Mouse (Mus musculus) left cerebral cortex, postnatal 4 days (tissue): ENCODE data around the gene Fhl2. TPM values are rescaled to one million over a fixed set of nuclear protein-coding genes. Genes with fewer than 3 reads are reported as not detected.
"Not testable (repeated sequence)": the region's sequence is repeated elsewhere in the genome, so short reads cannot be mapped to it uniquely, and the experiment has no call there.

Experiments
- DNase-seq: peaks from one replicate; pipeline ENCODE4 v3.0.0-alpha.2; 2022
- intact Hi-C: fragments of 180-260 bp; cut with DNase I; formaldehyde crosslinking; loops from one replicate; pipeline ENCODE4 v1.15.1; 2025
- total RNA-seq, 2 experiments: library from RNA; stranded (reverse); gene quantifications; 2 replicates each; pipeline ENCODE4 v1.2.3; 2021

Gene Fhl2
- total RNA-seq, 2 experiments from 2014 or later: 25.2 to 26.7 TPM

DNA sequence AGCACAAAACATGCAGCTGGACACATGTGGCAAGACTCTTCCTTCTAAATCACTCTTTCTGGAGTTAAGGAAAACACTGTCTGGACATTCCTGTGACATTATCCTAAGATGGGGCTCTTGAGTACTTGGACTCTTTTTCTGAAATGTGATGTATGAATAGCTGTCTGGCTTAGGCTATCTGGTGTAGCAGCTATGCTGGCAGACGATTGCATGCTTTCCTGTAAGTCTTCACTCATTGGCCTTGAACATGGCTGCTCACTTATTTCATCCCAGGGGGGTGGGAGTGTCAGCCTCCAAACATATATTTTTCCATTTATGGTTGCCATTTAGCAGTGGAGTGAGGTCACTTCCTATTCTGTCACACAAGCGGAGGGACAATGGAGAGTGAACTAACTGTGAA, 42.3 kb downstream of the Fhl2 start:
- intact Hi-C loops: no loop called here
- DNase-seq: no peak

DNA sequence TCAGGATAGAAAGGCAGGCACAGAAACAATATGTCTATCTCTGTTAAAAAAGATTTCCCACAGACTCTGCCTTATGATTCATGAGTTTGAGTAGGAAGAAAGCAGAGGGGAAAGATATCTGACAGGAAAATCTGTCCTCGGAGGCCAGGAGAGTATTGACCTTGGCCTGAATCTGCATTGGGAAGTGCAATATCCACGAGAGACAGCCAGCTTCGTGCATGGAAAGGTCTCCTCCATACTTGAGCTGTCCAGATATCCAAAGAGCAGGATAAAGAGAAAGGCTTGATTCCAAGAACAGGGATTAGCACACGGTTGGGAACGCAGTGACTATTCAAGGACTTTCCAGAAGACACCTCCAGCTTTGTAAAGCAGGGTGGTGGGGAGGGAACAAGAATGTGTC, 43.2 kb downstream of the Fhl2 start:
- no peak for DNase-seq
- intact Hi-C loops: no loop called here

DNA sequence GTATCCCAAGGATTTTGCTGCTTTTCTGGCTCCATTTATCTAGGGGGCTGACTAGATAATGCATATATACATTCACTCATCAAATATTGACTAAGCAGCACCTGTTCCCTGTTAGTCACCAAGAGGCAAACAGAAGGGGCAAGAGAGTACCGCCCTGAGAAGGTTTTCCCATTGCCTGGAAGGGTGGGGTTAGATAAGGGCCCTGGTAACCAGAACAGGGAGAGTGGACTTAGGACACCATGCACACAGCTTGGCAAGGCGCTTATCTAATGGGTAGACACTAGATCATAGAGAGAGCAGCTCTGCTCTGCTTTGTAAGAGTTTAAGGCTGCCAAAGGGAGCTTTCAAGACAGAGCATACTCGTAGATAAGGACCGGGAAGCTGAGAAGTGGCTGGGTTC, 44.2 kb downstream of the Fhl2 start:
- no peak for DNase-seq
- intact Hi-C loops: no loop called here

DNA sequence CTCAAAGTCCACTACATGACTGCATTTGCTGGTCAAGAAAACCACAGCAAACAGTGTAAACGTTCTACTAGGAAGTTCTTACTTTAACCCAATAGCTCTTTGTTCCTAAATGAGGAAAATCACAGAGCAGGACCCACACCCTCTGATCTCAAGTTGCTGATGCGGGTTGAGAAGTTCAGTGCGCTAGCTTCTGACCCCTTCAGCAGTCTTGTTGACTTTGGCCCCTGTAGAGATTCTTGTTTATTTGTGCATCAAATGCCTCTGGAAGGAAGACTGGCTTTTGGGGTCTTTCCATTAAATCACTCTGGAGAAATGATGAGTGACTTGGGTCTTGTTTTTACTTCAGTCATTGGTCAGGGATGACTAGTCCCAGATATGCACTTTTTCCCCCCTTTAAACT, 46.6 kb downstream of the Fhl2 start:
- DNase-seq: no peak
- intact Hi-C loops: no loop called here

DNA sequence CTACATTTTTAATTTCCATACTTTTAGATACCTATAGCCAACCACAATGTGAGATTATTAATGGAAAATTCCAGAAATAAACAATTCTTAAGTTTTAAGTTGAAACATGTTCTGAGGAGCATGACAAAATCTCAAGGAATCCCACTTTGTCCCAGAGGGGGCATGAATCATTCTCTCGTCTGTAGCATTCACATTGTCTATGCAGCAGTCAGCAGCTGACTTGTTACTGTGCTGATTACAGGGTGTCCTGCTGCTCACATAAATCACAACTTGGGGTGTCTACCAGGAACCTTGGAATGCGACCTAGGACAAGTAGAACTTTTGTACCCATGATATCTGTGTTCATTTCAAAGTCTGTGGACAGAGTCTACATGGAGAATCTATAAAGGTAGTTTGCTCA, 49.3 kb downstream of the Fhl2 start:
- intact Hi-C loops: loop anchor here (10.0 kb wide), 1 partner anchor 587 kb away; the partner anchor contains the start of gene 1500015O10Rik
- no peak for DNase-seq

DNA sequence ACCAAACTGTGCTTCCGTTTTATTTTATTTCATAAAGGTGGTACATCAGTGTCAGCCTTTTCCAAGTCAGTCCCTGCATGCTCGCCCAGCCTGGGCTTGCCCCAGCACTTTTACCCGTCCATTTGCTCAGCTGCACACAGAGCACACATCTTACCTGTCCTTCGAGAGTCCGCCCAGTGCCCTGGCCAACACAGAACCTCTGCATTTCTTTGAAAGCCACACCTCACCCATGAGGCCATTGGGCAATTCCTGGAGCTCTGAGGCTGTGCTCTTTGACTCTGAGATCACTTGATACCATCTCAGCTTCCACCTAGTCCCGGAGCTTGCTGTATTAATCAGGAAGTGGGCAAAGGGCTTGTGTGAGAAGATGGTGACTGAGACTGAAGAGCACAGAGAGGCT, 51.4 kb downstream of the Fhl2 start:
- DNase-seq: no peak
- intact Hi-C loops: loop anchor here (10.0 kb wide), 1 partner anchor 589 kb away; the partner anchor contains the start of gene 1500015O10Rik

DNA sequence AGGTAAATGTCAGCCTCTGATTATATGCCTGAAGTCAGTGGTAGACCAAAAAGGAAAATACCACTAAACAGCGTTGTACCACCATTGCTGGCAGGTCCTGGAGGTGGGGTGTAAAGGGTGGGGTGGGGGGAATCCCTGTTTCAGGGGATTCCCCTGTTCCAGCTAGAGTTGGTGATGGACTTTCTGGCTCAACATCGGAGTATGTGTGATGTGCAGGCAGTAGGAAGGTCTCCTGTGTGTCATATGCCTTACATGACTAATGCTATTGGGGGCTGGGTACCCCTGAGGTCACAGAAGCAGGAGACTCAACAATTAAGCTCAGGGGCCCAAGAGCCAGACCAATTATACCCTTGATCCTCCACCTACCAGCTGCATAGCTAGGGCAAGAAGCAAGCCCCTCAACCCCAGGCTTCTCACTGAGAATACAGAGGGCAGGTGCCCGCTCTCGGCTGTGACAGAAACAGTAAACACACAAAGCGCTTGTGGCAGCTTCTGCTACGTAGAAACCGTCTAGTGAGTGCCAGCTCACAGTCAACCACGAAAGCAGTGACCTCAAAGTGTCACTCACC, 52.4 kb downstream of the Fhl2 start:
- no peak for DNase-seq
- intact Hi-C loops: loop anchor here (10.0 kb wide), 1 partner anchor 590 kb away; the partner anchor contains the start of gene 1500015O10Rik

DNA sequence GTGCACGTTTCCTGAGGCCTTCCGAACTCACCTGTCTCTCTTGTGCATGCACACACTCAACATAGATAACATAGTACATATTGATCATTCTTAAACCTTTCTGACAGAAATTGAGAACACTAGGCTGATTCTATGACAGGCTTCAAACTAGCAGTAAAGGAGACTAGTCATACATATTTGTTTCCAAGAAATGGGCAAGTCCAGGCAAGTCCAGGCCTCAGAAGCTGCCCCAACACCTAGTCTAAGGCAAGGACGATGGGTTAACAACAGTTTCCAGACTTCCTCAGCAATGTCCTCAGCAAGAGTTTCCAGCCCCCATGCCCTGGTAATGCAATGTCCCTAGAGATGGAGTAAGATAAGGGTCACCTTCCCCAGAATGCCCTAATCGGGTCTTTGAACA, 53.0 kb downstream of the Fhl2 start:
- no peak for DNase-seq
- intact Hi-C loops: loop anchor here (2.0 to 10.0 kb wide), 2 partner anchors 119 to 591 kb away; partner anchors contain the start of gene 1500015O10Rik

DNA sequence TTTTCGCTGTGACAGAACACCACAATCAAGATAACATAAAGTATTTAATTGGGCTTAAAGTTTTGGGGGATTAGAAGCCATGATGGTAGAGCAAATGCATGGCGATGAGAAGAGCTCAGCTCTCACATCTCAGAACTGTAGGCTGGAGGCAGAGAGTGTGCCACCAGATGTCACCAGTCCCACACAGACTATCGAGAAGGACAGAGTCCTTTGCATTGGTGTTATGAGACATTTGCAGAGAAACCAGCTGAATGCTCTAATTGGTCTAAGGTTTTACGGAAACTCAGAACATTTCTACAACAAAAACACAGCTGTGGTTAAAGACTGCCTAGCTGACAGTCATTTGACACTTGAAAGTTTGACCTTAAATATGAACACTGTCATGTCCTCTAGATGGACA, 53.5 kb downstream of the Fhl2 start:
- intact Hi-C loops: loop anchor here (2.0 to 10.0 kb wide), 2 partner anchors 120 to 592 kb away; partner anchors contain the start of gene 1500015O10Rik
- no peak for DNase-seq

DNA sequence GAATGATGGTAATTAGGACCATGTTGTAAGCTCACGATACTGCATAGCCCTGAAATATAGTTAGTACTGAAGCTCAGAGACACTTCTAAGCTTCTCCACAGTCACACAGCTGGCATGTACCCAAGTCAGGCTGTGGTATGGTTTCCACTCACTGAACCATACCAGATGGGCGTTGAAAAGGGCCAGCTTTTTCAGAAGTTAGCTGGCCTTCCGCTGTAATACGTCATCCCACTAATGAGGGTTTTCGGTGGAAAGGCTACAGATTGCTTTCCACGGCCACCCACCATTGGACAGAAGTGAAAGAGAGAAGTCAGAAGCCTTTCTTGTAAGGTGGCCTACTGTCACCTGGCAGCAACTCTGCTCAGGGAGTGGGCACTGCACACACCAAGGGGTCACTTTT, 53.9 kb downstream of the Fhl2 start:
- intact Hi-C loops: loop anchor here (2.0 to 10.0 kb wide), 2 partner anchors 120 to 592 kb away; partner anchors contain the start of gene 1500015O10Rik
- peak; percentile 12 for DNase-seq

DNA sequence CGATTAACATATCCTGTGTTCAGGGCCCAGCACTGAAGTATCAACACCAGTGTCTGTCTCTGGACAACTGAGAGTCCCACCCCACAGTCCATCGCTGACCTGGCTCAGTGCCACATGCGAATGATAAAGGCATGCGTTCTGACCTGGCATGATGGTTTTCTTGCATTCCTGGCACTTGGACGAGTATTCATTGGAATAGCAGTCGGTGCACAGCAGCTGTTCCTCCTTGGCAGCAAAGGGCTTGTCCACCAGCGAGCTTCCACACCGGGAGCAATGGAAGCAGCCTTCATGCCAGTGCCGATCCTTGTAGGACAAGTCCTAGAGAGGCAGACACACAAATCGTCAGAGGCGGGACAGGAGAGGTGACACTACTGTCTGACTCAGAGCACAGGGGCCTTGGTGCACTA, 55.2 kb downstream of the Fhl2 start:
- peak; percentile 68 for DNase-seq

DNA sequence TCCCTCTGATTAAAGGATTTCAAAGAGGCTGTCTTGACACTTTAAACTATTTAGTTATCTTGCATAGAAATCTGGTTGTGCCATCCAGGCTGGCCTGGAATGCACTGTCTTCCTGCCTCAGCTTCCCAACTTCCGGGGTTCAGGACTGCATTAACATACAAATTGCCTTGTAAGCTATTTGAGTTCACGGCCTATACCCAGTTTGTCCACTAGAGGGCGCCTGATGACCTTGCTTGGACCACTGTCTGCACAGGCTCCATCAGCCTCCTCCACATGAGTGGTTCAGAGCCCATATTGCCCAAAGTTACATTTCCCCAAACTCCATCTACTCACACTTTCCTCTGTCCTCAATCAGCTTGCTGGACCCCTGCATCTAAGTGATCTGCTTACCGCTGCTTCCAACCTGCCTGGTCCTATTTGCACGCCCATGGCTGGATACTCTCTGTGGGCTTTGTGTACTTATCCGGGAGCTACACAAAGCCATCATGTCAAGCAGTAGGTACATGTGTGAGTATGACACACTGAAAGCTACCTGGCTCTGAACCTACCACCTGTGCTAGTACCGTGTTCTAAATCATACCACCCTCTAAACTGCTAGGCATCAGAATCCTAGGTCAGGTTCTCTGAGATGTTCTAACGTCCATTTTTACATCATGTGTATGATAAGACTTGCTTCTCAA, 57.1 kb downstream of the Fhl2 start:
- intact Hi-C loops: loop anchor here (10.0 kb wide), 1 partner anchor 595 kb away; the partner anchor contains the start of gene 1500015O10Rik
- DNase-seq: peak; percentile 88

More for the DNA sequence above, 55.2 kb downstream of the Fhl2 start:
- intact Hi-C loops: loop anchor here (10.0 kb wide), 1 partner anchor 593 kb away; the partner anchor contains the start of gene 1500015O10Rik

DNA sequence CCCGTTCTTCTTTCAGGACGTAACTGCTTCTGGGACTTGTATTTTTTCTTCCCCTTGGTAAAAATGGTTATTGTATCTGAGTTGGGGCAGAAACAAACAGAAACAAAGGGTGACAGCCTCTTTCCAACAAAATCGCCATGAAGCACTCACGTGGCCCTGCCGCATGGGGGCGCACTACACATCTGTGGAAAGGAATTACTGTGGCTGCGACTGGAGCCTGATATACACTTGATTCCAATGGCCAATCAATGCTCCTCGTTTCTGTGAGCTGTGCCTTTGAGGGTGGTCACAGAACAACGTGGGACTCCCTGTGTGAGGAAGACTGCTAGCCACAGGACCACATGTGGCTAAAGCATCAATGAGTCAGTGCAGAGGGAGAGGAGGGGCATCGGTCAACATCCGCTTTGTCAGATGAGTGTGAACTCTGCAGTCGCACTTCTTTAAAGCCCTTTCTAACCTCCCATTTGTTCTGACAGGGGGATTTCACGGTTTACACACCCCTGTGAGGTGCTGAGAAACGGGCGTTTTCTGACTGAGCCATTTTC, 58.4 kb downstream of the Fhl2 start:
- DNase-seq: no peak
- intact Hi-C loops: no loop called here

DNA sequence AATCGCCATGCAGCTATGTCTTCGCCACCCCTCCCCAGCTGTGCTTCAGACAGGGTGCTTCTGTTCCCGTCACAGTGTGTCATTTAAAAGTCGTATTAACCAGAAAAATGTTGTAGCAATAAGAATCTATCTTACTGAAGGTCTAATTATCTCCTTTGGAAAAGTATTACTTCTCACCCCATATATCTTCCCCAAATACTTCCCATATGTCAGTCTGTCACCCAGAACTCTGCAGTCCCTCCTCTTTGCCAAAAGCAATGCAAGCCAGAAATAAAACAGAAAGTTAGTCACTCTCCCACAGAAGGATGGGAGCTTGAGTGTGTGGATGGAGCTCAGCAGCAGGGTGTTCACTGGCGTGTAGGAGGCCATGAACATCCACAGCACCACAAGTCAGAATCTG, 59.5 kb downstream of the Fhl2 start:
- DNase-seq: no peak
- intact Hi-C loops: no loop called here

DNA sequence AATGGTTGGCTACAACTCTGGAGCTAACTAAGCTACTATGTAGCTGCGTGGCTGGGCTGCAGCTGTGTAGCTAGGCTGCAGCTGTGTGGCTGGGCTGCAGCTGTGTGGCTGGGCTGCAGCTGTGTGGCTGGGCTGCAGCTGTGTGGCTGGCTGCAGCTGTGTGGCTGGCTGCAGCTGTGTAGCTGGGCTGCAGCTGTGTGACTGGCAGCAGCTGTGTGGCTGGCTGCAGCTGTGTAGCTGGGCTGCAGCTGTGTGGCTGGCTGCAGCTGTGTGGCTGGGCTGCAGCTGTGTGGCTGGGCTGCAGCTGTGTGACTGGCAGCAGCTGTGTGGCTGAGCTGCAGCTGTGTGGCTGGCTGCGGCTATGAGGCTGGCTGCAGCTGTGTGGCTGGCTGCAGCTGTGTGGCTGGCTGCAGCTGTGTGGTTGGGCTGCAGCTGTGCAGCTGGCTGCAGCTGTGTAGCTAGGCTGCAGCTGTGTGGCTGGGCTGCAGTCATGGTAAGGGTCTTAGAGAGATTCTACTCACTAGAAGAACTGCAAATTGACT, 60.2 kb downstream of the Fhl2 start:
- intact Hi-C loops, DNase-seq: not testable (repeated sequence)

DNA sequence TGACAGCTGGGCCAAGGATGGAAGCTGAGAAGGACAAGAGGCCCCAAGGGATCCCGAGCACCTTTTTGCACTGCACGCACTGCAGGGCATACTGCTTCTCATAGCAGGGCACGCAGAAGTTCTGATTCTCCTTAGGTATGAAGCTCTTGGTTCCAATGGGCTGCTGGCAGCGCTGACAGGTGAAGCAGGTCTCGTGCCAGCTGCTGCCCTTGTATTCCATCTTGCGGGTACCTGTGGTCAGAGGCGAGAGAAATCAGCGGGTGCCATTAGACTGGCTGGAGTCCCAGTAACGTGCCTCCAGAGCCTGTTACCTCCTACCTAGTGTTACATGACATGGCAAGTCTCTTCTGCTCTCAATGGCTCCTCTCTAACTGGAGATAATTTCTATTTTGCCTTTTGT, 65.2 kb downstream of the Fhl2 start:
- DNase-seq: no peak
- intact Hi-C loops: no loop called here

DNA sequence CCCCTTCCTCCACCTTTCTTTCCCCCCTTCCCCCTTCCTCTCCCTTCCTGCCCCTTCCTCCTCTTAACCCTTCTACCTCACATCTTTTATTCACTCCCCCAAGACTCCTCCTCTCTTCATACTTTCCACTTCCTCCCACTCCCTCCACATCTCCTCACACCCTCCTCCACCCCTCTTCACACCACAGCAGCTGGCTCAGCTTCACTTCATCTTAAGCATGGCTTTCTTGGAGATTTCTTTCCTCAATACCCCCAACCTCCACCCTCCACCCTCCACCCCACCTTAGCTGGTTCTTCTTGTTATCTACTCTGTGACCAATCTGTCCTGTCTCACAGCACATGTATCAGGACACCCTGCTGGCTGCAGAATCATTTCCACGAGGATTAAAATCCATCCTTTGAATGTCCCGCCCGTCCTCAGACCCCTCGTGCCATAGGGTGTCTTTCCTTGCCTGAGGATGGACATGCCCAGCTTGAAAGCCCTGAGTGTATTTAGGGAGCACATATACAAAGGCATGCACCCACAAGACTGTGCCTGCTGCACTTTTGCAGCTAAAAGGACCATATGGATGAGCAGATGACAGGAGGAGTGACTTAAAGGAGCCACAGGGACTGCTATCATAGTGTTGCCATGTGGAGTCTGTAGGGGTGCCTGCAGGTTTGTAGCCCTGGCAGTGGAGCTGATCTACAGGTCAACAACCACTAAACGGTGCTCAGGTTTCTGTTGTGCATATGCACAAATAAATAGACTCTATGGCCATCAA, 66.4 kb downstream of the Fhl2 start:
- intact Hi-C loops: no loop called here
- DNase-seq: no peak

DNA sequence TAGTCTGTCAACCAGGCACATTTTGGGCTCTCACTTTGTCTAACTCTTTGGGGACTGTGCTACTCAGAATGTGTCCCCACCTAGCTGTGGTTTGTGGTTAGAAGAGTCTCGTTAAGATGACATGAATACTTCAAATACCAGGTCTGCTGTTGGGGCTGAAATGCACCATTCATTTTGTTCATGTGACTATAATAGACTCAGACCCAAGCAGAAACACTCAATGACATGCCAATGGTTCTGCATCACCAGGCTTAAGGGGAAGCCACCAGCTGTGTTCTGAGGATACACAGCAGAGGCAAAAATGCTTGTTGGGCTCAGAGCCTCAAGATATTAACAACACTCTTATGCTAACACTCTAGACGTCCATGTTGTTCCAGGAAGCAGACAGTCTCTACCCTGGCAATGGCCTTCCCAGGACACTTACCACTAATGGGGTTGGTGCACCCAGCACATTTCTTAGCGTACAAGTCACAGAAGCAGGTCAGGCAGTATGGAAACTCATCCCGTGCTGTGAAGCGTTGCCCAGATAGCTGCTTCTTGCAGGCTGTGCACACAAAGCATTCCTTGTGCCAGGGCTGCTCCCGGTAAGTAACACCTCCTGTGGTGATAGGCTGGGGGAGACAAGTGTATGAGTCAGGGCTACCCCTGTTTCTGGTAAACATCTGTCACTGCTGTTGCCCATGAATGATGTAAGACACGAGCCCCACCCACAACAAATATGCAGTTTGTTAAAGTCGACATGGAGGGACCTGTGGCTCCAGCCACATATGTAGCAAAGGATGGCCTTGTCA, 68.8 kb downstream of the Fhl2 start:
- intact Hi-C loops: no loop called here
- no peak for DNase-seq

DNA sequence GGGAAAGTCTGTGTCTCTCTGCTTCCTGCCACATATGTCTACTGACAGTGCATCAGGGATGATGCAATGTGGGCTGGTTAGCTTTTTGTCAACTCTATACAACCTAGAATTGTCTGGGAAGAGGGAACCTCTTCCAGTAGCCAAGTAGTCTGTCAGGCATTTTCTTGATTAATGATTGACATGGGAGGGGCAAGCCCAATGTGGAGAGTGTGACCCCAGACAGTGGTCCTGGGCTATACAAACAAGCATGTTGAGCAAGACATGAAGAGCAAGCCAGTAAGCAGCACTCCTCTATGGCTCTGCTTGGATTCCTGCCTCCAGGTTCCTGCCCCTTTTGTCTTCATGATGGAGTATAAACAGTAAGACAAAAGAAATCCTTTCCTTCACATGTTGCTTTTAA, 69.6 kb downstream of the Fhl2 start:
- DNase-seq: no peak
- intact Hi-C loops: no loop called here

DNA sequence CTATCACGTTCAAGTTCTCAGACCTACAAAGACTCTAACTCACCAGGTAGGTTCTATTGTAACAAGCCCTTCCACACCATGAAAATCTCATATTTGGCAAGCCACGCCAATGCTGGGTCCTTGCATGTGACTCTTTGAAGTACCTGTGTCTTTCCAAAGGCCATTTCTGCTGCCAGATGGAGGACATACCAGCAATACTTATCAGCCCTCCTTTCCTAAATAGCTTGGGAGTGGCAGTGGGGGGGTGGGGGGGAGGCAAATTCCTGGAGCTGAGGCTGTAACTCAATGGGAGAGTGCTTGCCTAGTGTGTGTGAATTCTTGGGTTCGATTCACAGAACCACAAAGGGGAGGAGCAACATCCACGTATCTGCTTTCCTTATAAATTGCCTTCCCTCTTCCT, 72.1 kb downstream of the Fhl2 start:
- intact Hi-C loops: no loop called here
- DNase-seq: no peak
